Mouse (Mus musculus) effector memory CD4-positive, alpha-beta T cell, adult 7 months (primary cell): ENCODE results near the gene Prodh2. TPM values are rescaled to one million over a fixed set of nuclear protein-coding genes. Genes with fewer than 3 reads are reported as not detected.

Experiments used
- polyA plus RNA-seq: library from polyadenylated mRNA; unstranded; fragments of 100-300 nt; shearing (Covaris generic); gene quantifications from one replicate; pipeline ENCODE4 v1.2.1, GENCODE M21; 2017

Prodh2 gene
- polyA plus RNA-seq: not detected

GRCm38 (mm10) chr7:30493401-30493931 lies at the start of gene Prodh2:
TSS of gene Prodh2 (plus strand) at chr7:30493622.

GRCm38 (mm10) chr7:30444971-30445751 lies 48.3 kb upstream of the Prodh2 start, which contains the start of gene Aplp1:
TSS of gene Aplp1 (minus strand) at chr7:30445535.

GRCm38 (mm10) chr7:30457629-30458330 lies 35.6 kb upstream of the Prodh2 start, which contains the start of the genes Kirrel2 and Nphs1:
TSS of gene Kirrel2 (minus strand) at chr7:30457690.
TSS of gene Nphs1 (plus strand) at chr7:30458315.

GRCm38 (mm10) chr7:30534633-30535577 lies 41.5 kb downstream of the Prodh2 start, which contains the start of gene Arhgap33:
TSS of gene Arhgap33 (minus strand) at chr7:30535060.

GRCm38 (mm10) chr7:30552102-30553020 lies 58.9 kb downstream of the Prodh2 start, which contains the start of the genes Hspb6 and Proser3:
TSS of gene Hspb6 (plus strand) at chr7:30552178.
TSS of gene Proser3 (minus strand) at chr7:30552299.

GRCm38 (mm10) chr7:30559443-30559954 lies 66.1 kb downstream of the Prodh2 start, which contains the start of gene Lin37:
TSS of gene Lin37 (minus strand) at chr7:30559838.

Other genes with a start within 250 kb of the Prodh2 start
- gene Thap8, start 213.5 kb upstream of the Prodh2 start, polyA plus RNA-seq: 0.85 TPM
- 4.5 TPM for gene Wdr62, start 213.2 kb upstream of the Prodh2 start, polyA plus RNA-seq
- gene Clip3, start 201.9 kb upstream of the Prodh2 start, polyA plus RNA-seq: 0.83 TPM
- 92.3 TPM for gene Alkbh6, start 184.9 kb upstream of the Prodh2 start, polyA plus RNA-seq
- gene Syne4, start 178.8 kb upstream of the Prodh2 start, polyA plus RNA-seq: 2.6 TPM
- gene E130208F15Rik, start 171.9 kb upstream of the Prodh2 start, polyA plus RNA-seq: not detected
- 16.2 TPM for gene Sdhaf1, start 169.7 kb upstream of the Prodh2 start, polyA plus RNA-seq
- gene Lrfn3, start 130.8 kb upstream of the Prodh2 start, polyA plus RNA-seq: not detected
- gene Tyrobp, start 79.9 kb upstream of the Prodh2 start, polyA plus RNA-seq: not detected
- 749 TPM for gene Hcst, start 73.8 kb upstream of the Prodh2 start, polyA plus RNA-seq
- 888 TPM for gene Nfkbid, start 71.9 kb upstream of the Prodh2 start, polyA plus RNA-seq
- 24.5 TPM for gene Aplp1, start 48.1 kb upstream of the Prodh2 start, polyA plus RNA-seq
- not detected for gene Kirrel2, start 35.9 kb upstream of the Prodh2 start, polyA plus RNA-seq
- 0.22 TPM for gene Nphs1, start 35.3 kb upstream of the Prodh2 start, polyA plus RNA-seq
- gene Arhgap33, start 41.4 kb downstream of the Prodh2 start, polyA plus RNA-seq: 1.1 TPM
- gene Hspb6, start 58.6 kb downstream of the Prodh2 start, polyA plus RNA-seq: 5.0 TPM
- gene Proser3, start 58.7 kb downstream of the Prodh2 start, polyA plus RNA-seq: 2.2 TPM
- 49.3 TPM for gene Lin37, start 66.2 kb downstream of the Prodh2 start, polyA plus RNA-seq
- gene U2af1l4, start 69.7 kb downstream of the Prodh2 start, polyA plus RNA-seq: 90.7 TPM
- gene Gm49396, start 69.7 kb downstream of the Prodh2 start, polyA plus RNA-seq: 54.0 TPM
- 150 TPM for gene Psenen, start 70.0 kb downstream of the Prodh2 start, polyA plus RNA-seq
- 67.5 TPM for gene Igflr1, start 71.8 kb downstream of the Prodh2 start, polyA plus RNA-seq
- 11.1 TPM for gene Kmt2b, start 95.1 kb downstream of the Prodh2 start, polyA plus RNA-seq
- 16.9 TPM for gene Zbtb32, start 105.3 kb downstream of the Prodh2 start, polyA plus RNA-seq
- 0.62 TPM for gene Upk1a, start 119.2 kb downstream of the Prodh2 start, polyA plus RNA-seq
- 445 TPM for gene Cox6b1, start 132.5 kb downstream of the Prodh2 start, polyA plus RNA-seq
- gene Etv2, start 142.2 kb downstream of the Prodh2 start, polyA plus RNA-seq: not detected
- 238 TPM for gene Rbm42, start 156.7 kb downstream of the Prodh2 start, polyA plus RNA-seq
- 47.1 TPM for gene Haus5, start 171.4 kb downstream of the Prodh2 start, polyA plus RNA-seq
- gene Pmis2, start 178.0 kb downstream of the Prodh2 start, polyA plus RNA-seq: not detected
- gene 2200002J24Rik, start 205.3 kb downstream of the Prodh2 start, polyA plus RNA-seq: not detected
- not detected for gene Atp4a, start 218.6 kb downstream of the Prodh2 start, polyA plus RNA-seq
- gene Tmem147, start 235.9 kb downstream of the Prodh2 start, polyA plus RNA-seq: 66.4 TPM